8 mouse cellular contexts compared by ENCODE assay signal in the genomic region with DNA sequence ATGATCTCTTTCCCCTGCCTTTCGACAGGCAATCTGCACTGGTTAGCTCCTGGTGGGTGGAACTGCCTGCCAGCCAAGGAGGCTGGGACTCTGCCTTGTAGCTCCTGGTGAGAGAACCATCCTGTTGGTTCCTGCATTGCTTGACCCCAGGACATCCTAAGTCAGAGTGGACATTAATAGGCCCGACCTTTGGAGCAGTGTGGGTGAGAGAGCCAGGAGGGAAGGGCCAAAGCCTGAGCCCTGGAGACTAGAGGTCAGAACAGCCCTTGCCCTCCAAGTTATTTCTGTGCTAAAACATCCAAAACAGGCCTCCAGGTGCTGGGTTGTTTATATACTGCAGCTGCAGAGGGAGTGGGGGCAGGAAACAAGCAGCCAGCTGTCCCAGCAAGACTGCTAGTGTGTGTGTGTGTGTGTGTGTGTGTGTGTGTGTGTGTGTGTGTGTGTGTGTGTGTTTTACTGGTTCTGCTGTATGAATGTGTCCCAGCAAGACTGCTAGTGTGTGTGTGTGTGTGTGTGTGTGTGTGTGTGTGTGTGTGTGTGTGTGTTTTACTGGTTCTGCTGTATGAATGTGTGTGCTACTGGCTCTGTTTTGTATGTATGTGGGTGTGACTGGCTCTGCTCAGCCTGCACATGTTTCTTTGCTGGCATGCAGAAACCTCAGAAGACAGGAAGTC. TPM values are rescaled to one million over a fixed set of nuclear protein-coding genes. Genes with fewer than 3 reads are reported as not detected.
DNase-seq lines count a peak whose midpoint lies in the region.

No protein-coding gene starts in this region.

- H3K4me3 ChIP-seq in macrophage (ENCODE audit: inconsistent target) = no peak overlapping the region

- no peaks in the 10 kb centered on the region for H3K36me3 ChIP-seq in macrophage (ENCODE audit: inconsistent target)

- peak overlapping the region; percentile 97 for H3K27ac ChIP-seq in macrophage

- DNase-seq in adrenal gland, adult 2 months = peak; percentile 43
- no peak for DNase-seq in adrenal gland, adult 18-20 months (ENCODE audit: low spot score in 2 of 2)
- peak; percentile 55 for DNase-seq in MN1 (ENCODE audit: low spot score)
- DNase-seq in gastrocnemius, postnatal 10 days = peak; percentile 34
- peak; percentile 55 for DNase-seq in kidney, postnatal 10 days
- DNase-seq in thymus, postnatal 4 days = peak; percentile 79
- DNase-seq in cerebellum, adult 11-12 months = no peak

- H3K79me2 ChIP-seq in macrophage (ENCODE audit: inconsistent target) = no peaks in the 10 kb centered on the region

- 11% methylated on average over 2 of the region's 2 CpGs for WGBS in macrophage (ENCODE audit: missing documents)

RNA-seq across cellular contexts. Expression of a gene that starts 6.1 kb away (rescaled TPM):
- 10 to 100 TPM; 49.1 to 66.7 TPM for total RNA-seq in adrenal gland, adult 2 months (2021)
- polyA plus RNA-seq in adrenal gland, adult 2 months (2012; rRNA removed) = 15.2 and 16.7 TPM in 2 replicates
- total RNA-seq in adrenal gland, adult 18-20 months (2021) = 10 to 100 TPM; 54.6 to 74.6 TPM
- 10 to 100 TPM; 37.5 to 44.6 TPM for total RNA-seq in gastrocnemius, postnatal 10 days (2021)
- 100 to 1,000 TPM in 20 of 26 experiments, 10 to 100 TPM in 6; 34.5 to 425 (median 135) TPM for total RNA-seq in macrophage (2018; cell fraction: chromatin; rRNA removed)
- total RNA-seq in macrophage (2018; cell fraction: cytosol; rRNA removed) = 10 to 100 TPM; 22.3 to 84.2 (median 40.3) TPM
- 100 to 1,000 TPM in 9 of 26 experiments, 10 to 100 TPM in 17; 36.1 to 233 (median 76.6) TPM for total RNA-seq in macrophage (2018; cell fraction: nucleus; rRNA removed)
- polyA plus RNA-seq in macrophage (2018) = 33.2 to 62.9 TPM (median 58.3 TPM) in 3 replicates

RNA-seq across cellular contexts. Expression of a gene that starts 43.5 kb away (rescaled TPM):
- 1 to 10 TPM; 1.4 to 2.4 TPM for total RNA-seq in adrenal gland, adult 2 months (2021)
- polyA plus RNA-seq in adrenal gland, adult 2 months (2012; rRNA removed) = 0.48 and 0.57 TPM in 2 replicates
- 1 to 10 TPM; 1.3 to 2.4 TPM for total RNA-seq in adrenal gland, adult 18-20 months (2021)
- under 1 TPM; 0.14 to 0.32 TPM for total RNA-seq in gastrocnemius, postnatal 10 days (2021)
- 10 to 100 TPM in 16 of 26 experiments, 1 to 10 TPM in 9, under 1 TPM in 1; 0.96 to 24.1 (median 11.8) TPM for total RNA-seq in macrophage (2018; cell fraction: chromatin; rRNA removed)
- under 1 TPM; 0.11 to 0.80 (median 0.37) TPM for total RNA-seq in macrophage (2018; cell fraction: cytosol; rRNA removed)
- total RNA-seq in macrophage (2018; cell fraction: nucleus; rRNA removed) = 10 to 100 TPM in 1 of 26 experiments, 1 to 10 TPM in 24, under 1 TPM in 1; 0.35 to 12.0 (median 4.4) TPM
- polyA plus RNA-seq in macrophage (2018) = 0.50 to 0.83 TPM (median 0.62 TPM) in 3 replicates

Comparison
In these comparisons a context has a peak if more than half of its experiments do, and no peak if none do; other contexts are left out.
1. DNase-seq: peak in adrenal gland, adult 2 months (single experiment), MN1 (single experiment), gastrocnemius, postnatal 10 days (single experiment), kidney, postnatal 10 days (single experiment) and thymus, postnatal 4 days (single experiment); none in adrenal gland, adult 18-20 months (0 of 2) and cerebellum, adult 11-12 months (single experiment).